Mouse (Mus musculus): ENCODE results near the gene Mllt11. TPM values are rescaled to one million over a fixed set of nuclear protein-coding genes. Genes with fewer than 3 reads are reported as not detected.
"Not testable (repeated sequence)": the region's sequence is repeated elsewhere in the genome, so short reads cannot be mapped to it uniquely, and the experiment has no call there.

Mllt11 gene
- polyA plus RNA-seq, 2 experiments, result 16.7 to 38.5 TPM

DNA sequence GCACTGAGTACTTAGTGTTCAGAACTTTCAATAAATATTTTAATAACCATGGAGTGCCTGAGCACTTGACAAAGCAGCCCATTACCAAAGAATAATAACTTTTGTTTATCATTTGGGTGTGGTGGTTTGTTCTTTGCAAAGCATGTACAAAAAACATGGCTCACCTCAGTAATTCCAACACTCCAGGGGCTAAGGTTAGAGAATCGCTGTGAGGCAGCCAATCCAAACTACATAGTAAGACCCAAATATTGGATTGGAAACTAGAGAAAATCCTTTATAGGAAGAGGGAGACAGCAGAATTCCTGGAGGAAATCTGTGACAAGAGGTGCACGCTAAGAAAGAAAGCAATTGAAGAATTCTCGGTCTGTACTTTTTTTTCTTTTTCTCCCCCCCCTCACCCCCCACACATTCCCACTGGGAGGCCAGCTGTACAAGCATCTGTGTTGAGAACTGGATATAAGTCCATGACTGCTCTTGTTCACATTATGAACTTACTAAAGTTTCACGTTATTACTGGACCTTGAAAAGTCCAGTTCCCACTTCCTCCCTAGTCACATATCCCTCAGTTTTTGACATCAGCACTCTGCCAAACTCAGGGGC lies 15.2 kb downstream of the Mllt11 start:
- Histone ChIP-seq H3K27me3 (ENCODE audit: control insufficient read depth, insufficient read depth, low read length) (no peaks in the 10 kb centered on the region), H3K4me1 (ENCODE audit: control insufficient read depth, insufficient read depth, low read length) (peaks cover 12% of the 10 kb centered on the region), H3K27ac (replicated peaks; ENCODE audit: low read depth, low read length) (peak overlapping the region; percentile 100), H3K4me3 (replicated peaks; ENCODE audit: low read length) (peak overlapping the region; percentile 82), H3K9ac (ENCODE audit: low read depth, low read length, severe bottlenecking) (peak overlapping the region; percentile 93), H3K36me3 (ENCODE audit: control insufficient read depth, insufficient read depth, low read length) (peaks cover 50% of the 10 kb centered on the region), H3K4me2 (replicated peaks; ENCODE audit: low read depth, low read length, severe bottlenecking) (peak overlapping the region; percentile 56), H3K9me3 (ENCODE audit: control insufficient read depth, low read length) (no peaks in the 10 kb centered on the region)
- TF ChIP-seq POLR2A (IDR thresholded peaks at IDR 0.05; ENCODE audit: borderline replicate concordance, extremely low read depth, insufficient read depth, insufficient read length), result no peak
- WGBS, result 12% methylated on average over 4 of the region's 4 CpGs
- peak; percentile 35 for ATAC-seq (ENCODE audit: low FRiP score, low read depth)
- DNase-seq (ENCODE audit: low spot score), result no peak

DNA sequence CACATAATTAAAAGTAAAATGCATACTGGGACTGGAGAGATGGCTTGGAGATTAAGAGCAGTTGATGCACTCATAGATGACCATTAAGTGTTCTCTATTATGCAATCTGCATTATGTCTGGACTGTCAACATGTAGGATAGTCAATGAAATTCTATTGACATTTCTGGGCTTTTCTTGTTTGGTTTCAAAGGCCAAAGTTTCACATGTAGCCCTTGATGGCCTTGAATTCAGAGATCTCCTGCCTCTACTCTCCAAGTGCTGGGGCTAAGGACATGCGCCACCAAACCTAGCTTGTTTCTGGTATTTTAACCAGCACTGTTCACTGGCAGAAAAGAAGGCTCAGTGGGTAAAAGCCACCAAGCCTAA lies 18.4 kb downstream of the Mllt11 start:
- H3K4me2 ChIP-seq (replicated peaks; ENCODE audit: low read depth, low read length, severe bottlenecking), result no peak overlapping the region

GRCm38 (mm10) chr3:95212889-95213608 lies 18.9 kb downstream of the Mllt11 start:
- DNase-seq (ENCODE audit: low spot score); H3K9me3 ChIP-seq (ENCODE audit: control insufficient read depth, low read length); H3K4me1 ChIP-seq (ENCODE audit: control insufficient read depth, insufficient read depth, low read length); H3K4me3 ChIP-seq (replicated peaks; ENCODE audit: low read length); H3K9ac ChIP-seq (ENCODE audit: low read depth, low read length, severe bottlenecking); H3K27ac ChIP-seq (replicated peaks; ENCODE audit: low read depth, low read length); ATAC-seq (ENCODE audit: low FRiP score, low read depth); H3K4me2 ChIP-seq (replicated peaks; ENCODE audit: low read depth, low read length, severe bottlenecking); H3K27me3 ChIP-seq (ENCODE audit: control insufficient read depth, insufficient read depth, low read length): not testable (repeated sequence)
- peaks cover 42% of the 10 kb centered on the region for H3K36me3 ChIP-seq (ENCODE audit: control insufficient read depth, insufficient read depth, low read length)
- WGBS, result 95% methylated on average over 7 of the region's 10 CpGs

More for the DNA sequence above, 18.4 kb downstream of the Mllt11 start:
- peaks cover 38% of the 10 kb centered on the region for H3K36me3 ChIP-seq (ENCODE audit: control insufficient read depth, insufficient read depth, low read length)
- H3K4me1 ChIP-seq (ENCODE audit: control insufficient read depth, insufficient read depth, low read length), result peaks cover 12% of the 10 kb centered on the region
- H3K27me3 ChIP-seq (ENCODE audit: control insufficient read depth, insufficient read depth, low read length), result no peaks in the 10 kb centered on the region
- DNase-seq (ENCODE audit: low spot score) (no peak), ATAC-seq (ENCODE audit: low FRiP score, low read depth) (no peak)
- no peak for TF ChIP-seq POLR2A (IDR thresholded peaks at IDR 0.05; ENCODE audit: borderline replicate concordance, extremely low read depth, insufficient read depth, insufficient read length)
- H3K9ac ChIP-seq (ENCODE audit: low read depth, low read length, severe bottlenecking), result no peak overlapping the region
- 95% methylated on average over 1 of the region's 1 CpGs for WGBS
- no peak overlapping the region for H3K27ac ChIP-seq (replicated peaks; ENCODE audit: low read depth, low read length)
- no peaks in the 10 kb centered on the region for H3K9me3 ChIP-seq (ENCODE audit: control insufficient read depth, low read length)
- no peak overlapping the region for H3K4me3 ChIP-seq (replicated peaks; ENCODE audit: low read length)

- Histone ChIP-seq H3K9me3 (ENCODE audit: control insufficient read depth, low read length) (no peaks in the 10 kb centered on the region), H3K27ac (replicated peaks; ENCODE audit: low read depth, low read length) (no peak overlapping the region), H3K4me1 (ENCODE audit: control insufficient read depth, insufficient read depth, low read length) (no peaks in the 10 kb centered on the region), H3K27me3 (ENCODE audit: control insufficient read depth, insufficient read depth, low read length) (no peaks in the 10 kb centered on the region), H3K4me2 (replicated peaks; ENCODE audit: low read depth, low read length, severe bottlenecking) (no peak overlapping the region), H3K9ac (ENCODE audit: low read depth, low read length, severe bottlenecking) (no peak overlapping the region), H3K36me3 (ENCODE audit: control insufficient read depth, insufficient read depth, low read length) (peaks cover 58% of the 10 kb centered on the region), H3K4me3 (replicated peaks; ENCODE audit: low read length) (no peak overlapping the region)
- 89% methylated on average over 2 of the region's 2 CpGs for WGBS
- ATAC-seq (ENCODE audit: low FRiP score, low read depth), result no peak
- DNase-seq (ENCODE audit: low spot score), result no peak
- no peak for TF ChIP-seq POLR2A (IDR thresholded peaks at IDR 0.05; ENCODE audit: borderline replicate concordance, extremely low read depth, insufficient read depth, insufficient read length)
These were observed 21.4 kb downstream of the Mllt11 start for GRCm38 (mm10) chr3:95210585-95210984.

GRCm38 (mm10) chr3:95208286-95208685 lies 23.7 kb downstream of the Mllt11 start:
- ATAC-seq (ENCODE audit: low FRiP score, low read depth) (no peak), DNase-seq (ENCODE audit: low spot score) (no peak)
- Histone ChIP-seq H3K36me3 (ENCODE audit: control insufficient read depth, insufficient read depth, low read length) (peaks cover 69% of the 10 kb centered on the region), H3K27me3 (ENCODE audit: control insufficient read depth, insufficient read depth, low read length) (no peaks in the 10 kb centered on the region), H3K27ac (replicated peaks; ENCODE audit: low read depth, low read length) (no peak overlapping the region), H3K9ac (ENCODE audit: low read depth, low read length, severe bottlenecking) (no peak overlapping the region), H3K4me1 (ENCODE audit: control insufficient read depth, insufficient read depth, low read length) (no peaks in the 10 kb centered on the region), H3K4me2 (replicated peaks; ENCODE audit: low read depth, low read length, severe bottlenecking) (no peak overlapping the region), H3K4me3 (replicated peaks; ENCODE audit: low read length) (no peak overlapping the region), H3K9me3 (ENCODE audit: control insufficient read depth, low read length) (no peaks in the 10 kb centered on the region)
- 84% methylated on average over 4 of the region's 4 CpGs for WGBS
- TF ChIP-seq POLR2A (IDR thresholded peaks at IDR 0.05; ENCODE audit: borderline replicate concordance, extremely low read depth, insufficient read depth, insufficient read length), result no peak
